Mouse (Mus musculus) lung, postnatal 10 days (tissue): ENCODE measurements around the gene Uba52.

Experiments
- DNase-seq: peaks from one replicate; pipeline ENCODE4 v3.0.0; 2021

Gene Uba52

DNA sequence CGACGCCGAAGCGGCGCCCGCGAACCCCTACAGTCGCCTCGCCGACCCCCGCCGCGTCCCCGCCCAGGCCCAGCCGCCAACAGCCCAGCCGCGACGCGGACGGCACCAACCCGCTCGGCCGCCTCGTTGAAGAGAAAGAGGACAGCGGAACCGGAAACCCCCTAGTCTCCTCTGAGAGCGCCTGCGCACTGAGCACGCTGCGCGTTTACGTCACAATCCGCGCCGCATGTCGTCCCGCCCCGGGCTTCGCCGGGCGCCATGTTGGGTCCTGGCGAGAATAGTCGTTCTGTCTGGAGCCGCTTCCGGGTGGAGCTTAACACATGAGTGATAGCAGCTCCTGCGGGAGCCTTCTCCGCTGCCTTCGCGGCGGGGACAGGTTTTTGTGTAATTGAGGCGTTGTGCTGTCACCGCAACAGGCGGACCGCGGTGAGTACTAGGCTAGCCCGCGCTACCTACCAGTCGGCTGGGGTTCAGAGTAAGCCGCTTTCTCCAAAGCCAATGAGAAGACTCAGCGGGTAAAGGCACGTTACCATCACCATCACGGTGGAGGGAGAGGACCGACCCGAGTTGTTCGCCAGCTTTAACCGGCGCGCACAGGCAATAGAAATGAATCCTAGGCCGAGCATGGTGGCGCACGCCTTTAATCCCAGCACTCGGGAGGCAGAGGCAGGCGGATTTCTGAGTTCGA, at the start of gene Uba52:
Gene Uba52, minus strand, starts transcription at position 574 of the 688 bp plus-strand sequence.
- DNase-seq, result peak; percentile 98

DNA sequence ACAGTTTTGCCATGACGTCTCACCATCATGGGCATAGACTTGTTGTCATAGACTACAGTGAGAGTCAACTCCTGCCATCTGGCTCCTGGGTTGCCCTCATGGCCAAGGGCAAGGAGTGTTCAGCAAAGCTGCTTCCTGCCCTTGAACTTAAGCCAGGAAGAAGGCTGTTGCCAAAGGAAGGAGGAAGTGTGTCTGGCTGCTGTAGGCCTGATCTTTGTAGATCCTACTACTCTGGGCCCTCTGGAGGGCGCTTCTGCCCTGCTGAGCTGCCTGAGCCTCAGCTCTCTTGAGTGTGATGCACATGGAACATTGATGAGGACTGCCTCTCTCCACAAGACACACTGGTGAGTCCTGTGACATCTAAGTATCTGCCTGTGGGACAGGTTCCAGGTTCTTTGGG, 49.5 kb upstream of the Uba52 start:
- peak; percentile 90 for DNase-seq

DNA sequence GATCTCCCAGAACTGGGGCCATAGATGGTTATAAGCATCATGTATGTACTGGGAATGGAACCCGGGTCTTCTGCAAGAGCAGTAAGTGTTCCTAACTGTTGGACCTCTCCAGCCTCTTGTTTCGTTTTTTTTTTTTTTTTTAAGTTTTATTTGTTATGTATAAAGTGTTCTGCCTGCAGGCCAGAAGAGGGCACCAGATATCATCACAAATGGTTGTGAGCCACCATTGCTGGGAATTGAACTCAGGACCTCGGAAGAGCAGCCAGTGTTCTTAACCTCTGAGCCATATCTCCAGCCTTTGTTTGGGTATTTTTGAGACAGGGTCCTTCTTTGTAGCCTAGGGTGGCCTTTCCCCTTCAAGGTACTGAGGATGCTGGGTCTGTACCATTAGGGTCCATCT, 48.4 kb upstream of the Uba52 start:
- DNase-seq, result no peak

DNA sequence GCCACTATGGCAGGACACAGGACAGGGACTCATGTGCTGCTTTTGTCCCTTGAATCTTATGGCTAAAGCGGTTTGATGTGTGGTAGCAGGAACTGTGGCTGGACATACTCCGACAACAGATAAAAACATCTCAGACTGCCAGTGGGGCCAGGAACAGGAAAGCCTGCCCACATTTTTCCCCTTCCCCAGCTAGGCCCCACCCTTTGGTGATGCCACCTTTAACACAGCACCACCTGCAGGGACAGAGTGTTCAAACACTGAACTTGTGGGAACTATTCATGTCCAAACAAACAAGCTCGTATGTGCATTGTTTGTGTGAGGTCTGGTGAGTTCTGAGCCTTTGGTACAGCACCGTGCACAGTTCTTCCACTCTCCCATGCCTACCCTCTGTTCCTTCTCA, 47.7 kb upstream of the Uba52 start:
- peak; percentile 61 for DNase-seq

DNA sequence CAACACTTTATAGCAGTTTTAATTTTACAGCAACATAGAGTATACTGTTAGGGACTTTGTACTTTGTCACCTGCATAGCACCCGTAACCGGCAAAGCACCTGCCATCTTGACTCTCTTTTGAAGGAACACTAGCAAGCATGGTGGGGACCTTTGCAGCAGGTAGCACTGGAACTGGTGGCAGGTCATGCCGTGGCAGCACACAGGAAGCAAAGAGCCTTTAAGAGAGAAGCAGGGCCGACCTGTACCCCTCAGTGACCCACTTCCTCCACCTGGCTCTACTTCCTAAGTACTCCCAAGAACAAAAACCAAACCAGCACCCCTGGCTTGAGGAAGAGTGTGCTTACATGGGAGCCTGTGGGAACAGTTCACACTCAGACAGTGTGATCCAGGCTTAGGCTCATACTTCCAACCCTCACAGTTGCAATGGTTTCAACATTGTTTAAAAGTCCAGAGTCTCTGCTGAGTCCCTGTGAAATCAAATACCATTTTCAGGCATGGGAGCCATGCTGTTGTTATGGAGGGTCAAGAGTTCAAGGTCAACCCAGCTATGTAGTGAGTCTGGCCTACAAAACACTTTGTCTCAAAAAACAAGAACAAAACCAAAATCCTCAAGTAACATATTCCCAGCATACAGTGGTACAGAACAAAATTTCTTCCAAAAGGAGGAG, 44.6 kb upstream of the Uba52 start:
- DNase-seq, result no peak

- DNase-seq, result peak; percentile 76
Measured at GRCm38 (mm10) chr8:70553740-70554139, 43.1 kb upstream of the Uba52 start.

- DNase-seq, result peak; percentile 60
Measured at GRCm38 (mm10) chr8:70552836-70553235, 42.2 kb upstream of the Uba52 start.

- DNase-seq, result no peak
Measured at GRCm38 (mm10) chr8:70551558-70552161, 41.1 kb upstream of the Uba52 start.

- no peak for DNase-seq
Measured at GRCm38 (mm10) chr8:70549412-70550184, 39.0 kb upstream of the Uba52 start.

DNA sequence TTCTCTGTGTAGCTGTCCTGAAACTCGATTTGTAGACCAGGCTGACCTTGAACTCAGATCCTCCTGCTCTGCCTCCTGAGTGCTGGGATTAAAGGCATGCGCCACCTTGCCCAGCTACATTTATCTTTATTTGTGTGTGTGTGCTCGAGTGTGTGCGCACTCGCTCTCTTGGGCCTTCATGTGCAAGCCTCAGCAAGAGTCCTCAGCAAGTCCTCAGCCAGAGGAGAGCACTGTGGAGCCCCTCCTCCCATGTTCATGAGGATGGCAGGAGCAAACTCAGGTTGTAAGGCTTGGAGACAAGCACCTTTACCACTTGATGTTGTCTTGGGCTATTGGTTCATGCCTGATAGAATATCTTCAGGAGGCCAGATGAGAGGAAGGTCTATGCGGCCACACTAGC, 37.2 kb upstream of the Uba52 start:
- peak; percentile 36 for DNase-seq

GRCm38 (mm10) chr8:70546412-70546811, 35.8 kb upstream of the Uba52 start:
- peak; percentile 3 for DNase-seq

GRCm38 (mm10) chr8:70544200-70544687, 33.6 kb upstream of the Uba52 start:
- peak; percentile 73 for DNase-seq

- DNase-seq, result no peak
Measured at GRCm38 (mm10) chr8:70541081-70541480, 30.5 kb upstream of the Uba52 start.

GRCm38 (mm10) chr8:70540507-70541071, 30.0 kb upstream of the Uba52 start:
- no peak for DNase-seq

DNA sequence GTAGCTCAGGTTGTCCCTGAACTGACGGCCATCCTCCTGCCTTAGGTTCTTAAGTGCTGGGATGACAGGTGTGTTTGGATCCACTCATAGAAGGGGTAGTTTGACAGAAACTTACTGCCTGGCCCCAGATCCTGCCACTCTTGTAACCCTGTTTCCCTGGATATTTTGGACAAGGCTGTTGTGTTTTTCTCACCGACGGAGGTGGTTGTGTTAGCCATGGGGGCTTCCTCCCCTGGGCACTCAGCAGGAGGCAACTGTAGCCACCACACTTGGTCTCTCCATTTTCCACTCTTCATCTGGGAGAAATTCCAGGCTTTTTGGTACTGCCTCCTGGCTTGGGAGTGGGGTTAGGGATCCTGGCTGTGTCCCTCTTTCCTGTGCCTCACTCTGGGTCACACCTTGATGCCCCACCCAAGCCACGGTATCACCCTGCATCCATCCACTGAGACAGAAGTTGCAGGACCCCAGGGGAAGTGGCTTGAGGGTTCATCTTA, 29.5 kb upstream of the Uba52 start:
- no peak for DNase-seq

- DNase-seq, result peak; percentile 100
Measured at GRCm38 (mm10) chr8:70539077-70539813, 28.6 kb upstream of the Uba52 start, which contains the start of gene Ell. TSS of gene Ell (plus strand) at chr8:70539457.

DNA sequence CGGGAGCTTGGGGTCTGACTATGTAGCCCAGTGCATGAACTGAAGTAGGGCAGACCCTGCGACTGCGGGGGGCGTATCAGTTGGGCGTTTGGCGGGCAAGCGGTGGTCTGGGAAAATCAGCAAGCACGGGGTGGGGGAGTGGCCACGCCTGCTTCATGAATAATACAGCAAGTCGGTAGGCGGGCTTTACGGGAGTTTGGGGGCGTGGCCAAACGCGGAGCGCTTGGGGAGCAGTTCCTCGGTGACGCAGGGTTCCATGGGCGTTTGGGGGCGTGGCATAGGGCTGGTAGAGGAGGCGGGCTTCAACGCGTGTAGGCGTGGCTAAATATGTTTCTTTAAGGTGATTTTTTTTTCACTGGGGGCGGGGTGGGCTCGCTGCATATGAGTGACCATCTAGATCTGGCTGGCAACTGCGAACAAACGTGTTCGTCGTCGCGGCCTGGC, 28.1 kb upstream of the Uba52 start:
- DNase-seq, result peak; percentile 100

GRCm38 (mm10) chr8:70538024-70538579, 27.5 kb upstream of the Uba52 start:
- DNase-seq, result peak; percentile 90

- DNase-seq, result no peak
Measured at GRCm38 (mm10) chr8:70535701-70536100, 25.1 kb upstream of the Uba52 start.

DNA sequence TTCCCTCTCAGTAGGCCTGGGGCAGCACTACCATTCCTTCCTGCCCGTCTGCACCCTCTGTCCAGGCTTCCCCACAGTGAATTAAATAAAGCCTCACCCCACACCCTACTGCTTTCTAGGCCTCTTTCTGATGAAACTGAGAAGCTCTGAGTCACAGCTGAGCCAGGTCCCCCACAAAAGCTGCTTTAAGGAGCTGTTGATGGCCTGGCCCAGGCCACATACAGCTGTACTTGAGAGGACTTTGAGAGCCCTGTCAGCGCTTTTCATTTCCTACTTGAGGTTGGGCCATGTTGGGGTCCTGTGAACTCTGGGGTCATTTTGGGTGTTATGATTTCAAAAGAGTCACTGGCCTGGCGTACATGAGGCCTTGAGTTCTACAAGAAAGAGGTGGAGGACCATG, 24.6 kb upstream of the Uba52 start:
- peak; percentile 61 for DNase-seq

DNA sequence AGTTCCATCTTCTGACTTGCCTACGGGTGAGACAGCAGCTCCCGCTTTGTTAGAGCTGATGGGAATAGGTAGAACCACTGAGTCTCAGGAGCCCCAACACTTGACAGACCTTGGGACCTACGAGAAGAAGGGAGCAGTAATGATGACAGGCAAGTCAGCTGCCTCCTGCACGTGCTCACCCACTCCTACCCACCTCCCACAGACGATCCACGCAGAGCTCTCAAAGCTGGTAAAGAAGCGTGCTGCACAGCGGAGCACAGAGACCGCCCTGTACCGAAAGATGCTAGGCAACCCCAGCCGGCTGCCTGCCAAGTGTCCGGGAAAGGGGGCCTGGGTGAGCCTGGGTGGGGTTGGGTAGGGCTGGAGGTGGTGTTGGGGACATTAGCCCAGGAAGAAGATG, 23.7 kb upstream of the Uba52 start:
- DNase-seq, result no peak
